Mouse (Mus musculus) kidney, postnatal 0 days (tissue): Measurements from ENCODE around the gene Parp14. TPM values are rescaled to one million over a fixed set of nuclear protein-coding genes. Genes with fewer than 3 reads are reported as not detected.
"Not testable (repeated sequence)": the region's sequence is repeated elsewhere in the genome, so short reads cannot be mapped to it uniquely, and the experiment has no call there.

Source experiments
- ATAC-seq: fragments of 200-750 bp; cut with Nextera tagmentation; replicated peaks from 2 replicates; pipeline ENCODE4 v1.8.0; 2017; ENCODE audit warnings: low read depth, moderate number of reproducible peaks, moderate TSS enrichment, moderate library complexity; ENCODE audit not compliant: low FRiP score
- DNase-seq: peaks from one replicate; pipeline ENCODE4 v3.0.0-alpha.2; 2016; ENCODE audit warnings: low spot score
- H3K27ac ChIP-seq: fragments of 300-500 bp; sonication (generic); 2 replicates; pipeline ENCODE4 v1.5.1; 2014; ENCODE audit warnings: mild to moderate bottlenecking
- H3K27me3 ChIP-seq: fragments of 300-500 bp; sonication (generic); 2 replicates; pipeline ENCODE4 v1.6.1; 2014; ENCODE audit warnings: low read length, mixed read lengths; ENCODE audit not compliant: insufficient read depth
- H3K36me3 ChIP-seq: fragments of 300-500 bp; sonication (generic); 2 replicates; pipeline ENCODE4 v1.6.1; 2014; ENCODE audit warnings: low read length, mixed read lengths; ENCODE audit not compliant: insufficient read depth
- H3K4me1 ChIP-seq: fragments of 300-500 bp; sonication (generic); replicated peaks from 2 replicates; pipeline ENCODE4 v1.6.1; 2014; ENCODE audit warnings: antibody characterized with exemption, low read length, mixed read lengths; ENCODE audit not compliant: insufficient read depth
- H3K4me2 ChIP-seq: fragments of 300-500 bp; sonication (generic); 2 replicates; pipeline ENCODE4 v1.6.1; 2014; ENCODE audit warnings: mild to moderate bottlenecking, low read length, moderate library complexity, mixed read lengths
- H3K4me3 ChIP-seq: fragments of 300-500 bp; sonication (generic); replicated peaks from 2 replicates; pipeline ENCODE4 v1.5.1; 2014; ENCODE audit warnings: low read depth, low read length
- H3K9ac ChIP-seq: fragments of 300-500 bp; sonication (generic); 2 replicates; pipeline ENCODE4 v1.6.1; 2014; ENCODE audit warnings: low read depth, low read length
- H3K9me3 ChIP-seq: fragments of 300-500 bp; sonication (generic); replicated peaks from 2 replicates; pipeline ENCODE4 v1.6.1; 2016; ENCODE audit warnings: low read length, inconsistent platforms, mixed read lengths
- CTCF ChIP-seq: IDR thresholded peaks from 2 replicates; pipeline ENCODE4 v1.5.1; 2016; ENCODE audit warnings: antibody characterized with exemption, low read depth, mild to moderate bottlenecking, moderate library complexity
- WGBS: fragments of 180-500 bp; shearing (Covaris S2); extraction: QIAGEN DNeasy Blood & Tissue Kit; methylation state at CpG from one replicate; pipeline ENCODE4 v1.1.7; 2014; 5-methylcytosine and 5-hydroxymethylcytosine counted together
- polyA plus RNA-seq: library from polyadenylated mRNA; unstranded; fragments of >200 nt; fragmentation: Nextera tagmentation; extraction: Ambion mirVana; gene quantifications from 2 replicates; pipeline ENCODE4 v1.2.1, GENCODE M21; 2015

Gene Parp14
- polyA plus RNA-seq, 1 experiment from 2014 or later: 2.5 TPM

DNA sequence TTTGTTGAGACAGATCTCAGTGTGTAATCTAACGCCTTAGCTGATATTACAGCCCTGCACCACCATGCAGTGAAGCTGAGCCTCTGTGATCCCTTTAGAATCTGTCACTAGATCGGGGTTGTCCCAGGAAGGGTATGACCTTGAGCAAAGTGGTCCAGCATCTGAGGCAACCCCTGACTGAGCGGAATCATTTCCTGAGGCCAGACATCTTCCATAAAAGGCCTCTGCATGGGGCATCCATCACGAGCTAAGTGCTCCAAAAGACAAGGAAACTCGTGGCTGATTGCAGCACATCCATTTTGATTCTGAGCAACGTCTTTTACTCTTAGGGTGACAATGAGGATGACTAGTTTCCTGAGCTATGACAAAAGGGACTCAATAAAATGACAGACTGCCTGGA is 23.7 kb upstream of the Parp14 start:
- DNase-seq: no peak
- Histone ChIP-seq H3K9ac (no peak overlapping the region), H3K27me3 (no peaks in the 10 kb centered on the region), H3K4me2 (no peak overlapping the region), H3K9me3 (no peaks in the 10 kb centered on the region), H3K36me3 (no peaks in the 10 kb centered on the region), H3K27ac (no peak overlapping the region), H3K4me1 (no peaks in the 10 kb centered on the region), H3K4me3 (no peak overlapping the region)
- no peak for ATAC-seq
- no peak for TF ChIP-seq CTCF
- WGBS: 34% methylated on average over 6 of the region's 6 CpGs

DNA sequence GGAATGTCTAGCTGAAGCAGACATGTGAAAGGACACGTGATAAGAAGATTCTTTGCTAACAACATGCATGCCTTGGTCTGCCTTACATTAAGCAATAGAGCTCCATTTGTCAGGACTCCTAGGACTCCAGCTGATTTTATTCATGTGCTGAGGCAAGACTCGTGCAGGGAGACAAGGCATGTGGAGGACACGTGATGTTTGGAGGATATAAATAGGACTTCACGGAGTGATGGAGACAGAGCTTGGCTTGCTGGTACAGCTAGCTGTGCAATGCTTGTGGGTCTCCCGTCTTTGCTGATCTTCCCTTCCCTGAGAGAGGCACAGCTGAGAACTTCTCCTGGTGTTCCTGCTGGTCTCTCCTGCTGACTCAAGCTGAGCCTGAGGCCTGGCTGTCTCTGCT is 20.3 kb upstream of the Parp14 start:
- not testable (repeated sequence) for H3K27ac ChIP-seq, H3K9me3 ChIP-seq, DNase-seq, H3K4me3 ChIP-seq, H3K9ac ChIP-seq, ATAC-seq, H3K27me3 ChIP-seq, H3K36me3 ChIP-seq, H3K4me1 ChIP-seq, H3K4me2 ChIP-seq
- WGBS: 87% methylated on average over 5 of the region's 5 CpGs

DNA sequence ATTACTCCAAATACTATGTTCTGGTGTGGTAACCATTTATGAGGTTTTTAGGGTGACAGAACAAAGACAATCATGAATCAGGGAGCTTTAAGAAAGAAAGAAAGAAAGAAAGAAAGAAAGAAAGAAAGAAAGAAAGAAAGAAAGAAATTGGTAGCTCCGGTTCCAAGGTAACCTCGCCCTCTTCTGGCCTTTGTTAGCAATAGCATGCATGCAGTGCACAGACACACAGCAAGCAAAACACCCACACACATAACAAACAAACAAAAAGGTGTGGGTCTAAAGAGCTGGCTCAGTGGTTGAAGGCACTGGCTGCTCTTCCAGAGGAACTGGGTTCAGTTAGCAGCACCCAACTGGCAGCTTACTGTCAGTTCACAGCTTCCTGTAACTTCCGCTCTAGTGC is 19.3 kb upstream of the Parp14 start:
- H3K4me1 ChIP-seq: no peaks in the 10 kb centered on the region
- H3K4me3 ChIP-seq: no peak overlapping the region
- peak; percentile 58 for TF ChIP-seq CTCF
- no peaks in the 10 kb centered on the region for H3K36me3 ChIP-seq
- DNase-seq (no peak), ATAC-seq (no peak)
- no peak overlapping the region for H3K4me2 ChIP-seq
- 77% methylated on average over 3 of the region's 3 CpGs for WGBS
- H3K27me3 ChIP-seq: no peaks in the 10 kb centered on the region
- H3K9ac ChIP-seq: no peak overlapping the region
- H3K27ac ChIP-seq: no peak overlapping the region
- H3K9me3 ChIP-seq: no peaks in the 10 kb centered on the region

DNA sequence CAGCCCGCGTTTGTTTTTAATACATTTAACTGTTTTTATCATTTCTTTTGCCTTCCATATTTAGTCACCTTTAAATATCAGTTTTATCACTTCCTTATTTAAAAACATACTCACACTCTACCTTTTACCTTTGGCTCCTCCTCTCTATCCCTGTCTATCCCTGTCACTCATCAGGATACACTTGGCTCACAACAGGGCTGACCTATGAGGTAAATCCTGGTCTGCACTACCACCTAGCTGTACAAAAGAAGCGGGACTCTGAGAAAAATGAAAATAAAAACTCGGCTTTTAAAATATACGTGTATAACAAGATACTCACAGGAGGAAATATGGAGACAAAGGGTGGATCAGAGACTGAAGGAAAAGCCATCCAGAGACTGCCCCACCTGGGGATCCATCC is 17.6 kb upstream of the Parp14 start:
- no peaks in the 10 kb centered on the region for H3K36me3 ChIP-seq
- no peak overlapping the region for H3K27ac ChIP-seq
- no peak overlapping the region for H3K4me2 ChIP-seq
- DNase-seq: no peak
- no peak for ATAC-seq
- WGBS: 92% methylated on average over 5 of the region's 5 CpGs
- peak; percentile 24; the same call in 1 of the 2 replicates for TF ChIP-seq CTCF
- H3K27me3 ChIP-seq: no peaks in the 10 kb centered on the region
- H3K9ac ChIP-seq: no peak overlapping the region
- no peaks in the 10 kb centered on the region for H3K9me3 ChIP-seq
- H3K4me3 ChIP-seq: no peak overlapping the region
- H3K4me1 ChIP-seq: no peaks in the 10 kb centered on the region

DNA sequence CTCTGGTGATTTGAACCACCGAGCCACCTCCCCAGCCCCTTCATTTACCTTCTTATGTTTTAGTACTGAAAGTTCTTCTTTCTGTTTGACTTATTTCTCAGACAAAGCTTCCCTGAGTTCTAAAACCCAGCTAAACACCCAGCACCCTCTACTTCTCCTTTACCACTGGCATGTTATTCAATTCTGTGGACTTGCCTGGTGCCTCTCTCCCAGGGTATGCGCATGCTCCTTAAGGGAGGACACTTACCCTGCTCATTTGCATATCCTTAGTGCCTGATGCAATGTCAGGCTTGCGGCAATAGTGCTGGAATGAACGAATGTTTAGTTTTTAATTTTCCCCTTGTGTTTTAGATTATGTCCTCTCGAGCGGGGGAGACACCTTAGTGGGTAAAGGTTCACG is 16.8 kb upstream of the Parp14 start:
- no peak for DNase-seq
- Histone ChIP-seq H3K9me3 (no peaks in the 10 kb centered on the region), H3K27me3 (no peaks in the 10 kb centered on the region), H3K4me3 (no peak overlapping the region), H3K9ac (no peak overlapping the region), H3K36me3 (no peaks in the 10 kb centered on the region), H3K4me2 (no peak overlapping the region), H3K4me1 (no peaks in the 10 kb centered on the region), H3K27ac (no peak overlapping the region)
- no peak for ATAC-seq
- 76% methylated on average over 7 of the region's 7 CpGs for WGBS
- no peak for TF ChIP-seq CTCF

DNA sequence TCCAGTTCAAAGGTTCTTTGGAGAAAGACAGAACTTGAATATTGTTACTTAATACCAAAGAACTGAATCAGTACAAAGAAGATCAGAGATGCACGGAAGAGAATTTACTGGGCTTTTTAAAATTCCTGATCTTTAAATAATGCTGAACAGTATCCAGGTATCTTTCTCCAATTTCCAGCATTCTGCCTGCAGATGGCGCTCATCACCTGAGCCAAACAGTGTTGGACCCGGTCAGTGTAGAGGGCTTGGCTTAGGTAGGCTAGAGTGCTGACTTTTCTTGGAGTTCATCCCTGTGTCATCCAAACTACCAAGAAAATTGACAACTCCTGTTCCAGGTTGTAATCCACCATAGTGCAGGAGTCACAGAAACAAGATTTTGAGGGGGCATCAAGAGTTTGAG is 3.1 kb upstream of the Parp14 start:
- Histone ChIP-seq H3K9me3 (no peaks in the 10 kb centered on the region), H3K9ac (no peak overlapping the region), H3K4me1 (peaks cover 5% of the 10 kb centered on the region; the same call in 1 of the 2 replicates), H3K27me3 (no peaks in the 10 kb centered on the region), H3K4me3 (no peak overlapping the region), H3K27ac (no peak overlapping the region), H3K4me2 (no peak overlapping the region), H3K36me3 (no peaks in the 10 kb centered on the region)
- peak; percentile 73 for TF ChIP-seq CTCF
- ATAC-seq (no peak), DNase-seq (peak; percentile 35)
- 38% methylated on average over 3 of the region's 3 CpGs for WGBS

DNA sequence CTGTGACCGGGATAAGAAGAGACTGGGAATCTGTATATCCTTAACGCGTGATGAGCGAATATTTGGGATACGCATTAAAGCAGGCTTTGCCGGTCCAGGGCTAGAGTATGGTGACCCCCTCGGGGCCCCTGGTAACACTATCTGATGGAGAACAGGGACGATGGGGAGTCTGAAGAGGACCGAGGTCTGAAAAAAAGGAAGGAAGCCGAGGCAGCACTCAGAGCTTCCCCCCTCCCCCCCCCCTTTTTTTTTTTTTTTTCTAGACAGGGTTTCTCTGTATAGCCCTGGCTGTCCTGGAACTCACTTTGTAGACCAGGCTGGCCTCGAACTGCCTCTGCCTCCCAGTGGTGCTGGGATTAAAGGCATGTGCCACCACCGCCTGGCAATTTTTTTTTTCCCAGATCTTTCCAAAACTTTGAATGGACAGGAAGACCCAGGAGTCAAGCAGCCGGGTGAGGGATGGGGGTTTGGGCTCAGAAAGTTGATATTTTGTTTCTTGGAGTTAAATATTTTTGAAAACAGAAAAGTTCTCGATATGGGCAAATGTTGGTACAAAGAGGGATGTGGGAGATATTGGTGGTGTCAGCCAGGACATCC is 1.2 kb upstream of the Parp14 start:
- H3K27me3 ChIP-seq: no peaks in the 10 kb centered on the region
- 35% methylated on average over 14 of the region's 14 CpGs for WGBS
- 0 out of 2 replicates have a peak overlapping the region, but pooled peaks have one; percentile 91 for H3K4me2 ChIP-seq
- H3K9me3 ChIP-seq: no peaks in the 10 kb centered on the region
- no peak overlapping the region for H3K9ac ChIP-seq
- no peak overlapping the region for H3K27ac ChIP-seq
- H3K4me3 ChIP-seq: peak overlapping the region; percentile 85
- no peak for TF ChIP-seq CTCF
- H3K36me3 ChIP-seq: no peaks in the 10 kb centered on the region
- H3K4me1 ChIP-seq: peaks cover 5% of the 10 kb centered on the region; the same call in 1 of the 2 replicates
- DNase-seq: no peak
- no peak for ATAC-seq
